Mouse (Mus musculus) neural tube, embryonic 12.5 days (tissue): ENCODE measurements at regions not wholly inside any gene's neighbourhood (a gene's known extent, or its start where the extent isn't known, plus 50 kb on each side); places are given as distances from the start of the nearest gene placed in this dataset.

Experiments used
- ATAC-seq: fragments of 200-750 bp; cut with Nextera tagmentation; 2 replicates; pipeline ENCODE4 v1.8.0; 2017; ENCODE audit warnings: low read depth, mild to moderate bottlenecking, moderate TSS enrichment, moderate library complexity; ENCODE audit not compliant: low FRiP score
- H3K27ac ChIP-seq: fragments of 300-500 bp; sonication (generic); 2 replicates; pipeline ENCODE4 v1.5.1; 2016
- H3K27me3 ChIP-seq: fragments of 300-500 bp; sonication (generic); replicated peaks from 2 replicates; pipeline ENCODE4 v1.6.1; 2016; ENCODE audit warnings: mild to moderate bottlenecking
- H3K36me3 ChIP-seq: fragments of 300-500 bp; sonication (generic); 2 replicates; pipeline ENCODE4 v1.6.1; 2016; ENCODE audit warnings: mild to moderate bottlenecking
- H3K4me1 ChIP-seq: fragments of 300-500 bp; sonication (generic); 2 replicates; pipeline ENCODE4 v1.6.1; 2016
- H3K4me2 ChIP-seq: fragments of 300-500 bp; sonication (generic); replicated peaks from 2 replicates; pipeline ENCODE4 v1.6.1; 2016; ENCODE audit warnings: mild to moderate bottlenecking
- H3K4me3 ChIP-seq: fragments of 300-500 bp; sonication (generic); 2 replicates; pipeline ENCODE4 v1.5.1; 2016
- H3K9ac ChIP-seq: fragments of 300-500 bp; sonication (generic); 2 replicates; pipeline ENCODE4 v1.6.1; 2016; ENCODE audit warnings: mild to moderate bottlenecking
- H3K9me3 ChIP-seq: fragments of 300-500 bp; sonication (generic); 2 replicates; pipeline ENCODE4 v1.6.1; 2016; ENCODE audit warnings: mild to moderate bottlenecking
- WGBS: fragments of 180-500 bp; shearing (Covaris S2); methylation state at CpG from one replicate; pipeline ENCODE4 v1.1.7; 2016; 5-methylcytosine and 5-hydroxymethylcytosine counted together

DNA sequence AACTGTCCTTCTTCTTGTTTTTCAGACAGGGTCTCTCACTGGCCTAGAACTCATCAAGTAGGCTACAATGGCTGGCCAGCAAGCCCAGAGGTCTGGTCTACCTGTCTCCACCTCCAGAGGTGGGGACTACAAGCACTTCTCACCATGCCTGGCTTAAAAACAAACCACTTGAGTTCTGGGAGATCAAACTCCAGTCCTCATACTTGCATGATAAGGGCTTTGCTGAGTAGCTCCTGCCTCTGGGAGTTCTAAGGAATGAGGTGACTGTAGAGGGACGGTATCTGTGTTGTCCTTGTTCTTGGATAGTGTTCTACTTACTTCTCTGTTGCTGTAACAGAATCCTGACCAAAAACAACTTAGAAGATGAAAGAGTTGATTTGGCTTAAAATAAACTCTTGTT lies 654.6 kb upstream of the Fam160b2 start:
- WGBS = 89% methylated on average over 1 of the region's 1 CpGs
- no peaks in the 10 kb centered on the region for H3K36me3 ChIP-seq
- H3K27ac ChIP-seq = no peak overlapping the region
- no peak overlapping the region for H3K4me2 ChIP-seq
- peaks cover 6% of the 10 kb centered on the region for H3K4me1 ChIP-seq
- H3K4me3 ChIP-seq = no peak overlapping the region
- H3K27me3 ChIP-seq = no peaks in the 10 kb centered on the region
- H3K9me3 ChIP-seq = no peaks in the 10 kb centered on the region
- H3K9ac ChIP-seq = no peak overlapping the region
- no peak for ATAC-seq

DNA sequence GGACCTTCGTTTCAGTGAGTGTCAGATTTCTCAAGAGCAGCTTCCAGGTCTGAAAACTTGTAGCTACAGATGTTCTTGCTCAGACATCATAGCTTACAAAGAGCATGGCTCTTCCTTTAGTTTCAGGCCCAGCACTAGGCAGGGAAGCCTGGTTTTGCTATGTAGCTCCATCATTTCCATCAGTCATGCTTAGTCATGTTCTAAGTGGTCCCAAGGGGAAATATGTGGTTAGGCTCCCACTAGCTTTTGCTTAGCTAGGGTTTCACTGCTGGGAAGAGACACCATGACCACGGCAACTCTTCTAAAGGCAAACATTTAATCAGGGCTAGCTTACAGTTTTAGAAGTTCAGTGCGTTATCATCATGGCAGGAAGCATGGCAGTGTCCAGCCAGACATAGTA lies 652.5 kb upstream of the Fam160b2 start:
- Histone ChIP-seq H3K4me2 (no peak overlapping the region), H3K27ac (no peak overlapping the region), H3K27me3 (no peaks in the 10 kb centered on the region), H3K4me3 (no peak overlapping the region), H3K36me3 (no peaks in the 10 kb centered on the region), H3K9me3 (no peaks in the 10 kb centered on the region), H3K4me1 (peaks cover 7% of the 10 kb centered on the region), H3K9ac (no peak overlapping the region)
- WGBS = 81% methylated on average over 3 of the region's 3 CpGs
- ATAC-seq = no peak

- H3K9me3 ChIP-seq = no peaks in the 10 kb centered on the region
- ATAC-seq = no peak
- peaks cover 7% of the 10 kb centered on the region for H3K4me1 ChIP-seq
- H3K36me3 ChIP-seq = no peaks in the 10 kb centered on the region
- H3K9ac ChIP-seq = no peak overlapping the region
- no peaks in the 10 kb centered on the region for H3K27me3 ChIP-seq
- WGBS = 88% methylated on average over 1 of the region's 1 CpGs
- H3K4me3 ChIP-seq = no peak overlapping the region
- H3K27ac ChIP-seq = no peak overlapping the region
- H3K4me2 ChIP-seq = no peak overlapping the region
Measured at GRCm38 (mm10) chr14:71251116-71251515, 651.5 kb upstream of the Fam160b2 start.

DNA sequence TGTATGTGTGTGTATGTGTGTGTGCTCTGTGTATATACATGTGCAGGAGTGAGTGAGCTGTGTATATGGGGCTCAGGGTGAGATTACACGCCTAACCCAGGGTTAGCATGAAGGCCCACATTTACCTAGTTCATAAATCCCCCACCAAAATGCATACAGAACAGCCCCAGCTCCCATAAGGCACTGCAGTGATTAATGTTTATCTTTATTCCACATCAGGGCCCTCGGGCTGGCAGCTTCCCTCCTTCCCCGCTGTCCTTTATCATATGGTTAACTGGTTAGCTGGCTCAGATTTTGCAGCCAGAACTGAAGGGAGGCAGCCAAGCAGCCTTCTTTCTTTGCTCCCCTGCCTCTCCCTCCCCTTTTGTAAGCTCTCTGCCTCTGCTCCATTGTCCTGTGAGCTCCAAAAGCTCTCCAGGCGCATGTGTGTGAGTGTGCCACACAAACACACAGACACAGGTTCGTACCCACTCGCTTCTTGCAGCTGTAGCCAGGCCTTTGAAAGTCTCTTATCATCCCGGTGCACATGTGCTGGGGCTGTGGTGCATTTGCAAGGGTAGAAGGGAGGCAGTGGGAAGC lies 649.8 kb upstream of the Fam160b2 start:
- H3K9me3 ChIP-seq = no peaks in the 10 kb centered on the region
- H3K36me3 ChIP-seq = no peaks in the 10 kb centered on the region
- peak; percentile 66 for ATAC-seq
- H3K4me2 ChIP-seq = no peak overlapping the region
- H3K27me3 ChIP-seq = no peaks in the 10 kb centered on the region
- 47% methylated on average over 7 of the region's 7 CpGs for WGBS
- no peak overlapping the region for H3K9ac ChIP-seq
- H3K4me3 ChIP-seq = no peak overlapping the region
- peaks cover 7% of the 10 kb centered on the region for H3K4me1 ChIP-seq
- H3K27ac ChIP-seq = no peak overlapping the region

GRCm38 (mm10) chr14:71248534-71248933 lies 648.9 kb upstream of the Fam160b2 start:
- no peak for ATAC-seq
- Histone ChIP-seq H3K4me1 (peaks cover 7% of the 10 kb centered on the region), H3K4me3 (no peak overlapping the region), H3K9ac (no peak overlapping the region), H3K27me3 (no peaks in the 10 kb centered on the region), H3K9me3 (no peaks in the 10 kb centered on the region), H3K27ac (no peak overlapping the region), H3K36me3 (no peaks in the 10 kb centered on the region), H3K4me2 (no peak overlapping the region)
- WGBS = 92% methylated on average over 2 of the region's 2 CpGs

GRCm38 (mm10) chr14:71241655-71242390 lies 642.2 kb upstream of the Fam160b2 start:
- no peak overlapping the region for H3K27ac ChIP-seq
- no peak overlapping the region for H3K4me3 ChIP-seq
- no peak overlapping the region for H3K9ac ChIP-seq
- H3K36me3 ChIP-seq = no peaks in the 10 kb centered on the region
- peak; percentile 91 for ATAC-seq
- H3K4me1 ChIP-seq = peaks cover 9% of the 10 kb centered on the region; the same call in 1 of the 2 replicates
- H3K9me3 ChIP-seq = no peaks in the 10 kb centered on the region
- no peaks in the 10 kb centered on the region for H3K27me3 ChIP-seq
- 17% methylated on average over 10 of the region's 10 CpGs for WGBS
- H3K4me2 ChIP-seq = 0 out of 2 replicates have a peak overlapping the region, but pooled peaks have one; percentile 8

- no peak overlapping the region for H3K4me2 ChIP-seq
- H3K4me1 ChIP-seq = no peaks in the 10 kb centered on the region
- no peak overlapping the region for H3K4me3 ChIP-seq
- no peaks in the 10 kb centered on the region for H3K27me3 ChIP-seq
- no peak overlapping the region for H3K9ac ChIP-seq
- WGBS = 86% methylated on average over 6 of the region's 6 CpGs
- H3K27ac ChIP-seq = no peak overlapping the region
- no peak for ATAC-seq
- no peaks in the 10 kb centered on the region for H3K9me3 ChIP-seq
- no peaks in the 10 kb centered on the region for H3K36me3 ChIP-seq
Measured at GRCm38 (mm10) chr14:71236192-71236591, 636.6 kb upstream of the Fam160b2 start.

- Histone ChIP-seq H3K36me3 (no peaks in the 10 kb centered on the region), H3K9me3 (no peaks in the 10 kb centered on the region), H3K27me3 (no peaks in the 10 kb centered on the region), H3K27ac (no peak overlapping the region), H3K4me1 (no peaks in the 10 kb centered on the region), H3K4me3 (no peak overlapping the region), H3K4me2 (no peak overlapping the region), H3K9ac (no peak overlapping the region)
- no peak for ATAC-seq
- 90% methylated on average over 2 of the region's 2 CpGs for WGBS
Measured at GRCm38 (mm10) chr14:71234900-71235299, 635.3 kb upstream of the Fam160b2 start.

- Histone ChIP-seq H3K9ac (no peak overlapping the region), H3K27me3 (no peaks in the 10 kb centered on the region), H3K4me2 (no peak overlapping the region), H3K4me1 (no peaks in the 10 kb centered on the region), H3K9me3 (no peaks in the 10 kb centered on the region), H3K4me3 (no peak overlapping the region), H3K36me3 (no peaks in the 10 kb centered on the region), H3K27ac (no peak overlapping the region)
- WGBS = 63% methylated on average over 2 of the region's 2 CpGs
- no peak for ATAC-seq
Measured at GRCm38 (mm10) chr14:71234276-71234675, 634.6 kb upstream of the Fam160b2 start.

DNA sequence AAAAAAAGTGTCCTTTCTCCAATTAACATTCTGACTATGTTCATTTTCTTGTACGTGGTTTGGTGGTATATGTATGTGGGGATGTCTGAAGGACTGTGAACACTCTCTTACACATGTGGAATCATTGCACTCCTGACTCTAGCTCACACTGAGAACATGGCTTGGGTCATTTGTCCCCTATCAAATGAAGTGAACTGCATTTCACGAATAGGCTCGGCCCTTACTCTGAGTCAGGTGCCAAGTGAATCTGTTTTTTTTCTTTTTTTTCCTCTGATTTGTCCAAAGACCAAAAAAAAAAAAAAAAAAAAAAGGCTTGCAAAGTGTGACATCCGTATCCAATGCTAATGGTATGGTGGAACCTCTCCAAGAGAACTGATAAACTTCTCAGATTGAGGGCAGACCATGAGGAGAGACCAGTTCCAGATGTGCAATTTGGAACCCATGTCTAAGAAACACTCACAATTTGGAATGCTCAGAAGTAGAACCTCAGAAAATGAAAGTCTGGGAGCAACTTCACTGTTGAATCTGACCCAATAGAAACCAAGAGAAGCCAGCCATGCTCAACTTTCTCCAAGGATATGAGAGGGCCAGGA lies 631.7 kb upstream of the Fam160b2 start:
- Histone ChIP-seq H3K36me3 (no peaks in the 10 kb centered on the region), H3K4me3 (no peak overlapping the region), H3K4me2 (no peak overlapping the region), H3K27me3 (no peaks in the 10 kb centered on the region), H3K9me3 (no peaks in the 10 kb centered on the region), H3K4me1 (no peaks in the 10 kb centered on the region), H3K9ac (no peak overlapping the region), H3K27ac (no peak overlapping the region)
- WGBS = 92% methylated on average over 4 of the region's 4 CpGs
- ATAC-seq = no peak

GRCm38 (mm10) chr14:71230484-71231188 lies 631.0 kb upstream of the Fam160b2 start:
- Histone ChIP-seq H3K4me3 (no peak overlapping the region), H3K27me3 (no peaks in the 10 kb centered on the region), H3K4me2 (no peak overlapping the region), H3K9me3 (no peaks in the 10 kb centered on the region), H3K9ac (no peak overlapping the region), H3K4me1 (no peaks in the 10 kb centered on the region), H3K36me3 (no peaks in the 10 kb centered on the region), H3K27ac (no peak overlapping the region)
- no peak for ATAC-seq
- WGBS = 92% methylated on average over 7 of the region's 7 CpGs

DNA sequence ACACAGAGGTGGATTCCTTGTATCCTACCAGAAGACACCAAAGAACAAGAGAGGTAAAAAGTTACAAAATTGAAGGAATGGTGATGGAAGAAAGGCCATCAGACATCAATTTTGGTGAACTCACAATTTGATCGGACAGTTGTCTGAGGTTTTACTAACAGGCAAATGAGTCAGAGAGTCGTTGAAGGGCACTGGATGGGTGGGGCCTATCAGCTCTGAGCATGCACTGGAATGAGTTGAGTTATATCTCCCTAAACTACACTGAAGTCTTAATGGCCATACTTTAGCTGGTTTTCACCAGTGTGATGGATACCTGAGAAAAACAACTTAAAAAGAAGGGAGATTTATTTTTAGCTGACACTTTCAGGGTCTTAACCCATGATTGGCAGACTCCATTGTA lies 630.3 kb upstream of the Fam160b2 start:
- Histone ChIP-seq H3K4me3 (no peak overlapping the region), H3K27me3 (no peaks in the 10 kb centered on the region), H3K4me1 (no peaks in the 10 kb centered on the region), H3K9me3 (no peaks in the 10 kb centered on the region), H3K36me3 (no peaks in the 10 kb centered on the region), H3K27ac (no peak overlapping the region), H3K4me2 (no peak overlapping the region), H3K9ac (no peak overlapping the region)
- 96% methylated on average over 2 of the region's 2 CpGs for WGBS
- no peak for ATAC-seq
